Mouse (Mus musculus): ENCODE measurements at regions not wholly inside any gene's neighbourhood (a gene's known extent, or its start where the extent isn't known, plus 50 kb on each side); places are given as distances from the start of the nearest gene placed in this dataset.

- no peak overlapping the region for H3K9ac ChIP-seq (ENCODE audit: low read depth, poor library complexity, severe bottlenecking)
- H3K9me3 ChIP-seq (replicated peaks; ENCODE audit: control insufficient read depth, insufficient read depth, low read length, poor library complexity, severe bottlenecking), result no peaks in the 10 kb centered on the region
- H3K4me1 ChIP-seq (ENCODE audit: control insufficient read depth, insufficient read depth, low read length), result no peaks in the 10 kb centered on the region
- no peak overlapping the region for H3K27ac ChIP-seq (ENCODE audit: insufficient read depth, low read length)
- no peaks in the 10 kb centered on the region for H3K27me3 ChIP-seq (ENCODE audit: control insufficient read depth, insufficient read depth, low read length, poor library complexity, severe bottlenecking)
- TF ChIP-seq EP300 (IDR thresholded peaks at IDR 0.05; ENCODE audit: insufficient read depth, low read depth, low read length), result no peak
- no peak for TF ChIP-seq CTCF (IDR thresholded peaks at IDR 0.05; ENCODE audit: low read depth, low read length)
- TF ChIP-seq POLR2A (IDR thresholded peaks at IDR 0.05; ENCODE audit: insufficient read depth, low read length), result no peak
- no peak overlapping the region for H3K4me3 ChIP-seq (ENCODE audit: low read depth, low read length)
- H3K36me3 ChIP-seq (ENCODE audit: control insufficient read depth, insufficient read depth, low read length, poor library complexity, severe bottlenecking), result no peaks in the 10 kb centered on the region
These were observed 428.0 kb downstream of the Atp23 start for GRCm38 (mm10) chr10:126473050-126473719.

- no peaks in the 10 kb centered on the region for H3K4me1 ChIP-seq (ENCODE audit: control insufficient read depth, insufficient read depth, low read length)
- no peaks in the 10 kb centered on the region for H3K27me3 ChIP-seq (ENCODE audit: control insufficient read depth, insufficient read depth, low read length, poor library complexity, severe bottlenecking)
- no peak for TF ChIP-seq POLR2A (IDR thresholded peaks at IDR 0.05; ENCODE audit: insufficient read depth, low read length)
- TF ChIP-seq CTCF (IDR thresholded peaks at IDR 0.05; ENCODE audit: low read depth, low read length), result no peak
- TF ChIP-seq EP300 (IDR thresholded peaks at IDR 0.05; ENCODE audit: insufficient read depth, low read depth, low read length), result no peak
- H3K36me3 ChIP-seq (ENCODE audit: control insufficient read depth, insufficient read depth, low read length, poor library complexity, severe bottlenecking), result no peaks in the 10 kb centered on the region
- H3K9me3 ChIP-seq (replicated peaks; ENCODE audit: control insufficient read depth, insufficient read depth, low read length, poor library complexity, severe bottlenecking), result no peaks in the 10 kb centered on the region
- H3K4me3 ChIP-seq (ENCODE audit: low read depth, low read length), result no peak overlapping the region
- H3K27ac ChIP-seq (ENCODE audit: insufficient read depth, low read length), result no peak overlapping the region
- no peak overlapping the region for H3K9ac ChIP-seq (ENCODE audit: low read depth, poor library complexity, severe bottlenecking)
These were observed 430.2 kb downstream of the Atp23 start for GRCm38 (mm10) chr10:126470838-126471491.

- no peak for TF ChIP-seq CTCF (IDR thresholded peaks at IDR 0.05; ENCODE audit: low read depth, low read length)
- no peak for TF ChIP-seq EP300 (IDR thresholded peaks at IDR 0.05; ENCODE audit: insufficient read depth, low read depth, low read length)
- TF ChIP-seq POLR2A (IDR thresholded peaks at IDR 0.05; ENCODE audit: insufficient read depth, low read length), result no peak
- no peaks in the 10 kb centered on the region for H3K27me3 ChIP-seq (ENCODE audit: control insufficient read depth, insufficient read depth, low read length, poor library complexity, severe bottlenecking)
- H3K9ac ChIP-seq (ENCODE audit: low read depth, poor library complexity, severe bottlenecking), result no peak overlapping the region
- no peak overlapping the region for H3K27ac ChIP-seq (ENCODE audit: insufficient read depth, low read length)
- no peaks in the 10 kb centered on the region for H3K36me3 ChIP-seq (ENCODE audit: control insufficient read depth, insufficient read depth, low read length, poor library complexity, severe bottlenecking)
- no peak overlapping the region for H3K4me3 ChIP-seq (ENCODE audit: low read depth, low read length)
- no peaks in the 10 kb centered on the region for H3K9me3 ChIP-seq (replicated peaks; ENCODE audit: control insufficient read depth, insufficient read depth, low read length, poor library complexity, severe bottlenecking)
- H3K4me1 ChIP-seq (ENCODE audit: control insufficient read depth, insufficient read depth, low read length), result no peaks in the 10 kb centered on the region
These were observed 438.4 kb downstream of the Atp23 start for GRCm38 (mm10) chr10:126462770-126463169.

- no peaks in the 10 kb centered on the region for H3K27me3 ChIP-seq (ENCODE audit: control insufficient read depth, insufficient read depth, low read length, poor library complexity, severe bottlenecking)
- H3K4me1 ChIP-seq (ENCODE audit: control insufficient read depth, insufficient read depth, low read length), result no peaks in the 10 kb centered on the region
- H3K27ac ChIP-seq (ENCODE audit: insufficient read depth, low read length), result no peak overlapping the region
These were observed 442.6 kb downstream of the Atp23 start for GRCm38 (mm10) chr10:126458523-126458922.

GRCm38 (mm10) chr10:126452757-126453528 lies 448.2 kb downstream of the Atp23 start:
- H3K36me3 ChIP-seq (ENCODE audit: control insufficient read depth, insufficient read depth, low read length, poor library complexity, severe bottlenecking), result no peaks in the 10 kb centered on the region
- no peak overlapping the region for H3K27ac ChIP-seq (ENCODE audit: insufficient read depth, low read length)
- no peak overlapping the region for H3K4me3 ChIP-seq (ENCODE audit: low read depth, low read length)
- H3K4me1 ChIP-seq (ENCODE audit: control insufficient read depth, insufficient read depth, low read length), result no peaks in the 10 kb centered on the region
- no peaks in the 10 kb centered on the region for H3K27me3 ChIP-seq (ENCODE audit: control insufficient read depth, insufficient read depth, low read length, poor library complexity, severe bottlenecking)
- no peak overlapping the region for H3K9ac ChIP-seq (ENCODE audit: low read depth, poor library complexity, severe bottlenecking)
- H3K9me3 ChIP-seq (replicated peaks; ENCODE audit: control insufficient read depth, insufficient read depth, low read length, poor library complexity, severe bottlenecking), result no peaks in the 10 kb centered on the region
- TF ChIP-seq POLR2A (IDR thresholded peaks at IDR 0.05; ENCODE audit: insufficient read depth, low read length) (no peak), EP300 (IDR thresholded peaks at IDR 0.05; ENCODE audit: insufficient read depth, low read depth, low read length) (no peak), CTCF (IDR thresholded peaks at IDR 0.05; ENCODE audit: low read depth, low read length) (no peak)

More at GRCm38 (mm10) chr10:126458523-126458922, 442.6 kb downstream of the Atp23 start:
- no peak for TF ChIP-seq CTCF (IDR thresholded peaks at IDR 0.05; ENCODE audit: low read depth, low read length)
- no peak for TF ChIP-seq POLR2A (IDR thresholded peaks at IDR 0.05; ENCODE audit: insufficient read depth, low read length)
- TF ChIP-seq EP300 (IDR thresholded peaks at IDR 0.05; ENCODE audit: insufficient read depth, low read depth, low read length), result no peak
- H3K9me3 ChIP-seq (replicated peaks; ENCODE audit: control insufficient read depth, insufficient read depth, low read length, poor library complexity, severe bottlenecking), result no peaks in the 10 kb centered on the region
- no peaks in the 10 kb centered on the region for H3K36me3 ChIP-seq (ENCODE audit: control insufficient read depth, insufficient read depth, low read length, poor library complexity, severe bottlenecking)
- H3K9ac ChIP-seq (ENCODE audit: low read depth, poor library complexity, severe bottlenecking), result no peak overlapping the region
- H3K4me3 ChIP-seq (ENCODE audit: low read depth, low read length), result no peak overlapping the region
